Mouse (Mus musculus): ENCODE data around the gene Rgl1.

- TF ChIP-seq CTCF (conservative IDR thresholded peaks at IDR 0.05; ENCODE audit: low read length) (no peak), POU5F1 (IDR thresholded peaks at IDR 0.05; ENCODE audit: borderline replicate concordance, low read length) (no peak), NANOG (IDR thresholded peaks at IDR 0.05; ENCODE audit: borderline replicate concordance, low read length) (no peak)
Observed at GRCm38 (mm10) chr1:152713924-152714323, 52.2 kb downstream of the Rgl1 start.
